Mouse (Mus musculus) ES-E14 (cell line): ENCODE data around the gene Fam213a.

Experiments
- CHD2 ChIP-seq: IDR thresholded peaks from 2 replicates; pipeline ENCODE4 v1.6.1; 2014; ENCODE audit warnings: mild to moderate bottlenecking, low read depth, low read length, inconsistent platforms
- HCFC1 ChIP-seq: IDR thresholded peaks from 2 replicates; pipeline ENCODE4 v1.6.1; 2012; ENCODE audit warnings: low read length, inconsistent platforms, borderline replicate concordance; ENCODE audit not compliant: insufficient read depth
- MAFK ChIP-seq: IDR thresholded peaks from 2 replicates; pipeline ENCODE4 v1.6.1; 2014; ENCODE audit warnings: mild to moderate bottlenecking, low read depth, low read length, inconsistent platforms; ENCODE audit not compliant: insufficient read depth
- ZC3H11A ChIP-seq: IDR thresholded peaks from 2 replicates; pipeline ENCODE4 v1.6.1; 2012; ENCODE audit warnings: low read depth, mild to moderate bottlenecking, inconsistent platforms, low read length, borderline replicate concordance
- ZNF384 ChIP-seq: IDR thresholded peaks from 2 replicates; pipeline ENCODE4 v1.6.1; 2012; ENCODE audit warnings: low read depth, low read length, inconsistent platforms

- TF ChIP-seq ZNF384 = no peak
- no peak for TF ChIP-seq CHD2
- no peak for TF ChIP-seq MAFK
- TF ChIP-seq ZC3H11A = no peak
- no peak for TF ChIP-seq HCFC1
Measured at GRCm38 (mm10) chr14:41014701-41015240, 1.2 kb upstream of the Fam213a start.
